Comparison of ENCODE assay signal across 1 mouse cellular context in the genomic region with DNA sequence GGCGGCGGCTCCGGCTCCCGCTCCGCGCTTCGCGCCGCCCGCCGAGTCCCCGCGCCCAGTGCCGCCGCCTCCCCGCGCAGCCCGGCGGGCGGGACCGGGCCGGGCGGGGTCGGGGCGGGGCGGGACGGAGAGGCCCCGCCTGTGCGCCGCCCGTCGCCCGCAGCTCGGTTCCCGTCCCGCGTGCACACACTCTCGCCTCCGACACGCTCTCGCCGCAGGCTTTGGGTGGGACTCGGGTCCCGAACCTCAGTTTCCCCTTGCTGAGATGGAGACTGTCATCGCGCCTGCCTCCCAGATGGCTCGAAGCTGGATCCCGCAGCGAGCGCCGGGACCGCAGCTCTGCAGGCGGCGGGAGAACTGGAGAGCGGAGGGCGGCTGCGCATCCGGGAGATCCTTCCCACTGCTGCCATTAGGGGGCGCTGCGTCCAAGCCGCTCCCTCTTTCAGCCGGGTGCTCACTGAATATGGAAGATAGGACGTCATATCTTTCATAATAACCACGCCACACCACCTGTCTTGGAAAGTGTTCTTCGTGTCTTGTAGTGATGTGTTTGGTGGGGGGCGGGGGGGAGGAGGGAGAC.
TF ChIP-seq lines count a peak whose summit lies in the region.

Coro2a (minus strand) TSS at position 359 of the 580 bp plus-strand sequence.

TF ChIP-seq in CH12.LX, 34 proteins besides CTCF, POLR2A, EP300 and RAD21:
- TF ChIP-seq UBTF (IDR thresholded peaks at IDR 0.05; ENCODE audit: low read depth, low read length) (no peak), RCOR1 (conservative IDR thresholded peaks at IDR 0.05; ENCODE audit: low read depth, low read length) (peak; percentile 57; the same call in 1 of the 2 replicates), MAZ (IDR thresholded peaks at IDR 0.05; ENCODE audit: low read depth, low read length) (peak; percentile 83), GABPA (IDR thresholded peaks at IDR 0.05; ENCODE audit: insufficient replicate concordance, low read depth, low read length) (0 out of 2 replicates have a peak, but pooled peaks have one; percentile 15), ZMIZ1 (IDR thresholded peaks at IDR 0.05; ENCODE audit: low read depth, low read length) (no peak), PAX5 (IDR thresholded peaks at IDR 0.05; ENCODE audit: low read length) (no peak), CHD2 (IDR thresholded peaks at IDR 0.05; ENCODE audit: low read length) (no peak; the same call in 1 of the 2 replicates), CHD1 (IDR thresholded peaks at IDR 0.05; ENCODE audit: low read depth, low read length) (no peak; the same call in 1 of the 2 replicates), TCF12 (IDR thresholded peaks at IDR 0.05; ENCODE audit: low read depth, low read length) (peak; percentile 79), E2F4 (IDR thresholded peaks at IDR 0.05; ENCODE audit: insufficient replicate concordance, low read depth, low read length) (0 out of 2 replicates have a peak, but pooled peaks have one; percentile 40), HCFC1 (IDR thresholded peaks at IDR 0.05; ENCODE audit: low read depth, low read length) (peak; percentile 52), USF2 (conservative IDR thresholded peaks at IDR 0.05; ENCODE audit: low read depth, low read length) (no peak), MEF2A (IDR thresholded peaks at IDR 0.05; ENCODE audit: borderline replicate concordance, low read depth, low read length) (peak; percentile 82), KAT2A (IDR thresholded peaks at IDR 0.05; ENCODE audit: insufficient replicate concordance, low read length) (no peak), SIN3A (IDR thresholded peaks at IDR 0.05; ENCODE audit: low read length) (peak; percentile 70; the same call in 1 of the 2 replicates), MAX (IDR thresholded peaks at IDR 0.05; ENCODE audit: low read length) (peak; percentile 77), IRF4 (IDR thresholded peaks at IDR 0.05; ENCODE audit: low read depth, low read length) (peak; percentile 81), SMC3 (IDR thresholded peaks at IDR 0.05; ENCODE audit: low read depth, low read length) (peak; percentile 57), POLR2AphosphoS2 (IDR thresholded peaks at IDR 0.05; ENCODE audit: low read depth, low read length) (no peak), ZNF384 (IDR thresholded peaks at IDR 0.05; ENCODE audit: low read depth, low read length) (no peak), ZC3H11A (IDR thresholded peaks at IDR 0.05; ENCODE audit: low read depth, low read length) (0 out of 2 replicates have a peak, but pooled peaks have one; percentile 6), BHLHE40 (IDR thresholded peaks at IDR 0.05; ENCODE audit: low read depth, low read length) (peak; percentile 57), MYC (IDR thresholded peaks at IDR 0.05; ENCODE audit: low read depth, low read length) (peak; percentile 80), ELF1 (IDR thresholded peaks at IDR 0.05; ENCODE audit: low read depth, low read length) (peak; percentile 71; the same call in 1 of the 2 replicates), NRF1 (IDR thresholded peaks at IDR 0.05; ENCODE audit: low read depth, low read length) (peak; percentile 82), USF1 (IDR thresholded peaks at IDR 0.05; ENCODE audit: low read depth, low read length) (no peak), MAFK (IDR thresholded peaks at IDR 0.05; ENCODE audit: insufficient replicate concordance, low read length) (no peak), MXI1 (IDR thresholded peaks at IDR 0.05; ENCODE audit: low read depth, low read length) (peak; percentile 68), NELFE (IDR thresholded peaks at IDR 0.05; ENCODE audit: low read depth, low read length) (peak; percentile 49), JUN (IDR thresholded peaks at IDR 0.05; ENCODE audit: insufficient read depth, low read depth, low read length) (peak; percentile 39; the same call in 1 of the 2 replicates), JUND (conservative IDR thresholded peaks at IDR 0.05; ENCODE audit: low read depth, low read length) (peak; percentile 35; the same call in 1 of the 2 replicates), ETS1 (conservative IDR thresholded peaks at IDR 0.05; ENCODE audit: low read depth, low read length) (peak; percentile 70), TBP (conservative IDR thresholded peaks at IDR 0.05; ENCODE audit: low read depth, low read length) (no peak), ZKSCAN1 (IDR thresholded peaks at IDR 0.05; ENCODE audit: borderline replicate concordance, low read depth, low read length) (no peak)
